Comparison of ENCODE assay signal across 8 mouse cellular contexts in the genomic region with DNA sequence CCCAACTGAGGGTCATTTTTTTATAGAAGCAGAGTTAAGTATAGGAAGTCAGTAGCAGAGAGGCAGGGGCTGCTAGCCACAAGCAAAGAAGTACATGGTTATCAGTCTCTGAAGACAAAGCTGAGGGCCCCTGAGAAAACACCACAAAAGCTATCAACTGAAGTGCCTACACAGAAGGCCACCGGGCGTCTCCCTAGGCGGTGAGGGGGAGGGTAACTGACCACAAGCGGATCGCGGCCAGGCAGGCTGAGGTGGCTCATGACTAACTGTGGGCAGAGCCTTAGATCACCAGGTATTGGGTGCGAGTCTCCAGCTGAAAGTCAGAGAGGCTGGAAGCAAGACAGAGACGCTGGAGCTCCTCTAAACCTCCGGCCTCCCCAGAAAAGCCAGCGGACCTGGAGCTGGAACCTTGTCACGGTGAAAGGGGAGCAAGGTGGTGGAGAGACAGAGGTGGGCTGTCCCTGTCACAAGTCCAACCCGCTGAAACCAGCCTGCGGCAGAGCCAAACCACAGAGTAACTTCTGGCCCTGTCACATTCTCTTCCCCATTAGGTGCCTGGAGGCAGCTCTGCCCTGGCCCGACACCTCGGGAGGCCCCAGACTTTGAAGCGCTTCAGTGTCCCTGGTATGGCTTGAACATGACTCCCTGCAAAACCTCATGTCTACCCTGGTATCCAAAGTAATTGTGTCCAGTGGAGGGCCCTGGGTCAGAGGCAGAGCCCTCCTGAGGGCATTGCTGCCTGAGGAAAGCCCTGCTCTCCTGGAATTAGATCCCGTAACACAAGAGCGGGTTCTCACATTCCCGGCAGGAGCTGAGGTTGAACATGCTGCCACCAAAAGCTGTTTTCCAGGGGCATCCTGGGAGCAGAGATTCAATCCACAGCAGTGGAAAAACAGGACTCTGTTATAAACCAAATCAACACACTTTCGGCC.
A peak's percentile ranks its signal among the peaks of the same experiment; 100 is the strongest.
DNase-seq lines count a peak whose midpoint lies in the region; ATAC-seq lines count a peak whose summit lies in the region.

No protein-coding gene starts in this region.

- H3K4me2 ChIP-seq in heart, embryonic 11.5 days, result peak overlapping the region; percentile 10; the same call in 1 of the 2 replicates
- no peak overlapping the region for H3K4me2 ChIP-seq in midbrain, embryonic 13.5 days (replicated peaks)
- H3K4me2 ChIP-seq in midbrain, embryonic 15.5 days, result no peak overlapping the region
- H3K4me2 ChIP-seq in hindbrain, embryonic 14.5 days (replicated peaks), result no peak overlapping the region

- peaks cover 7% of the 10 kb centered on the region; the same call in 1 of the 2 replicates for H3K36me3 ChIP-seq in heart, embryonic 11.5 days (ENCODE audit: control insufficient read depth, insufficient read depth, low read length)
- peaks cover 15% of the 10 kb centered on the region for H3K36me3 ChIP-seq in midbrain, embryonic 13.5 days
- no peaks in the 10 kb centered on the region for H3K36me3 ChIP-seq in midbrain, embryonic 15.5 days (replicated peaks)
- peaks cover 5% of the 10 kb centered on the region; the same call in 1 of the 2 replicates for H3K36me3 ChIP-seq in hindbrain, embryonic 14.5 days (replicated peaks; ENCODE audit: control insufficient read depth, insufficient read depth)

- no peak overlapping the region for H3K9ac ChIP-seq in heart, embryonic 11.5 days (ENCODE audit: low read depth, low read length)
- no peak overlapping the region for H3K9ac ChIP-seq in midbrain, embryonic 13.5 days (replicated peaks)
- H3K9ac ChIP-seq in midbrain, embryonic 15.5 days, result no peak overlapping the region
- H3K9ac ChIP-seq in hindbrain, embryonic 14.5 days, result no peak overlapping the region

- no peak for ATAC-seq in heart, embryonic 11.5 days (replicated peaks; ENCODE audit: insufficient number of reproducible peaks, low FRiP score, low TSS enrichment)
- ATAC-seq in midbrain, embryonic 13.5 days, result no peak
- ATAC-seq in midbrain, embryonic 15.5 days (replicated peaks), result no peak
- 0 out of 2 replicates have a peak, but pooled peaks have one; percentile 23 for ATAC-seq in hindbrain, embryonic 14.5 days (ENCODE audit: low FRiP score)

- H3K4me3 ChIP-seq in heart, embryonic 11.5 days (ENCODE audit: low read depth, low read length), result no peak overlapping the region
- H3K4me3 ChIP-seq in midbrain, embryonic 13.5 days (replicated peaks), result no peak overlapping the region
- no peak overlapping the region for H3K4me3 ChIP-seq in midbrain, embryonic 15.5 days
- H3K4me3 ChIP-seq in hindbrain, embryonic 14.5 days (replicated peaks; ENCODE audit: low read length), result no peak overlapping the region

- DNase-seq in heart, adult 8-10 months (ENCODE audit: low spot score), result no peak
- DNase-seq in hindbrain, embryonic 14.5 days (ENCODE audit: low spot score), result no peak
- peak; percentile 24 to 32 for DNase-seq in natural killer cell, adult 2 months (ENCODE audit: low spot score in 2 of 2)
- DNase-seq in thymus, postnatal 10 days (ENCODE audit: low spot score in 2 of 2), result no peak
- no peak for DNase-seq in left cerebral cortex, postnatal 4 days

- no peaks in the 10 kb centered on the region for H3K27me3 ChIP-seq in heart, embryonic 11.5 days (ENCODE audit: control insufficient read depth, insufficient read depth, low read length)
- peaks cover 5% of the 10 kb centered on the region; the same call in 1 of the 2 replicates for H3K27me3 ChIP-seq in midbrain, embryonic 13.5 days
- H3K27me3 ChIP-seq in midbrain, embryonic 15.5 days (replicated peaks), result no peaks in the 10 kb centered on the region
- no peaks in the 10 kb centered on the region for H3K27me3 ChIP-seq in hindbrain, embryonic 14.5 days (ENCODE audit: control insufficient read depth, insufficient read depth, low read length)

- WGBS in heart, embryonic 11.5 days (ENCODE audit: insufficient replicate concordance), result 51% methylated on average over 20 of the region's 20 CpGs
- 88% methylated on average over 20 of the region's 20 CpGs for WGBS in midbrain, embryonic 13.5 days
- WGBS in midbrain, embryonic 15.5 days, result 82% methylated on average over 20 of the region's 20 CpGs
- WGBS in hindbrain, embryonic 14.5 days, result 86% methylated on average over 20 of the region's 20 CpGs

- intact Hi-C loops in left cerebral cortex, postnatal 4 days (cut with DNase I), result no loop called here

- H3K27ac ChIP-seq in heart, embryonic 11.5 days (ENCODE audit: low read depth, low read length), result no peak overlapping the region
- H3K27ac ChIP-seq in midbrain, embryonic 13.5 days, result 0 out of 2 replicates have a peak overlapping the region, but pooled peaks have one; percentile 27
- no peak overlapping the region for H3K27ac ChIP-seq in midbrain, embryonic 15.5 days
- no peak overlapping the region for H3K27ac ChIP-seq in hindbrain, embryonic 14.5 days

- peaks cover 25% of the 10 kb centered on the region for H3K4me1 ChIP-seq in heart, embryonic 11.5 days (ENCODE audit: control insufficient read depth, insufficient read depth, low read length)
- H3K4me1 ChIP-seq in midbrain, embryonic 13.5 days (replicated peaks), result peaks cover 43% of the 10 kb centered on the region
- H3K4me1 ChIP-seq in midbrain, embryonic 15.5 days, result peaks cover 29% of the 10 kb centered on the region
- peaks cover 21% of the 10 kb centered on the region for H3K4me1 ChIP-seq in hindbrain, embryonic 14.5 days (replicated peaks; ENCODE audit: control insufficient read depth, insufficient read depth, low read length)

- peaks cover 4% of the 10 kb centered on the region; the same call in 1 of the 2 replicates for H3K9me3 ChIP-seq in heart, embryonic 11.5 days (replicated peaks; ENCODE audit: control insufficient read depth, low read length)
- no peaks in the 10 kb centered on the region for H3K9me3 ChIP-seq in midbrain, embryonic 13.5 days
- H3K9me3 ChIP-seq in midbrain, embryonic 15.5 days, result no peaks in the 10 kb centered on the region
- H3K9me3 ChIP-seq in hindbrain, embryonic 14.5 days (ENCODE audit: control insufficient read depth, low read length), result no peaks in the 10 kb centered on the region

Comparison
In these comparisons a context has a peak if more than half of its experiments do, and no peak if none do; other contexts are left out.
1. DNase-seq: peak in natural killer cell, adult 2 months (2 of 2); none in heart, adult 8-10 months (single experiment), hindbrain, embryonic 14.5 days (single experiment), thymus, postnatal 10 days (0 of 2) and left cerebral cortex, postnatal 4 days (single experiment).